Mouse (Mus musculus) MEL (cell line): ENCODE data around the gene Gm36864.
"Not testable (repeated sequence)": the region's sequence is repeated elsewhere in the genome, so short reads cannot be mapped to it uniquely, and the experiment has no call there.

ENCODE experiments used
- CTCF ChIP-seq, 3 experiments: IDR thresholded peaks in 2 of 3; conservative IDR thresholded peaks in 1 of 3; 2 replicates each; pipeline ENCODE4 v1.5.1; 2011 to 2012; ENCODE audit warnings: low read length in 3 of 3, low read depth in 2 of 3, mild to moderate bottlenecking in 2 of 3, improper control_type of control experiment in 1 of 3, inconsistent platforms in 1 of 3, mixed read lengths in 1 of 3, moderate library complexity in 1 of 3; ENCODE audit not compliant: control insufficient read depth in 1 of 3, insufficient read depth in 1 of 3, poor library complexity in 1 of 3, severe bottlenecking in 1 of 3
- E2F4 ChIP-seq: IDR thresholded peaks from 2 replicates; pipeline ENCODE4 v1.6.1; 2011; ENCODE audit warnings: low read depth, low read length, improper control_type of control experiment, borderline replicate concordance
- MYB ChIP-seq: IDR thresholded peaks from 2 replicates; pipeline ENCODE4 v1.6.1; 2011; ENCODE audit warnings: mild to moderate bottlenecking, low read depth, low read length, improper control_type of control experiment
- POLR2A ChIP-seq, 2 experiments: IDR thresholded peaks; 2 replicates each; pipeline ENCODE4 v1.6.1; 2011 to 2012; ENCODE audit warnings: low read length in 2 of 2, mild to moderate bottlenecking in 2 of 2, control low read depth in 1 of 2, improper control_type of control experiment in 1 of 2, low read depth in 1 of 2, moderate library complexity in 1 of 2; ENCODE audit not compliant: control insufficient read depth in 1 of 2, insufficient read depth in 1 of 2, poor library complexity in 1 of 2
- ZKSCAN1 ChIP-seq: IDR thresholded peaks from 2 replicates; pipeline ENCODE4 v1.6.1; 2012; ENCODE audit warnings: low read depth, mild to moderate bottlenecking, inconsistent platforms, low read length, improper control_type of control experiment, moderate library complexity

DNA sequence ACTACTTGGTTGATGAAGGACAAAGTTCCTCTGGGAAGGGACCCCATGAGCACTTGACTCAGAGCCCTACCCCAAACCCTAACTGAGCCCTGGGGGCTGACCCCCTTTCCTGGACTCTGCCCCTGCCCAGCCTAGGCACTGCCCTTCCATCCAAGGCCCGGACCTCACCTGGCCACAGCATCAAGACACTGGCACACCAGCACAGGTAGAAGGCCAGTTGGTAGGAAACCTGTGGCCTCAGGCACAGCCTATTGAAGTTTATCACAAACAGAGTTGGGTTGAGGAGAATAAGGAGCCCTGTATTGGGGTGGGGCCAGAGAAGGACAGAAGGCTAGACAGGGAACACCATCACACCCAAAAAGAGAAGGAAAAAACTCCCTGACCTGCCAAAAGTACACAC lies 42.5 kb upstream of the Gm36864 start:
- TF ChIP-seq E2F4; MYB; ZKSCAN1; CTCF (IDR thresholded peaks at IDR 0.05 in 2 of 3, conservative IDR thresholded peaks at IDR 0.05 in 1 of 3; ENCODE audit: control insufficient read depth in 1 of 3, insufficient read depth in 1 of 3, low read depth in 2 of 3, low read length in 3 of 3, poor library complexity in 1 of 3, severe bottlenecking in 1 of 3); POLR2A (IDR thresholded peaks at IDR 0.05; ENCODE audit: control insufficient read depth in 1 of 2, insufficient read depth in 1 of 2, low read depth in 1 of 2, low read length in 2 of 2, poor library complexity in 1 of 2): not testable (repeated sequence)
